Mouse (Mus musculus) lung, postnatal 0 days (tissue): Measurements from ENCODE around the gene Lyrm4.

Experiments
- CTCF ChIP-seq: IDR thresholded peaks from 2 replicates; pipeline ENCODE4 v1.5.1; 2016; ENCODE audit warnings: antibody characterized with exemption, mild to moderate bottlenecking
- EP300 ChIP-seq: IDR thresholded peaks from 2 replicates; pipeline ENCODE4 v1.6.1; 2016; ENCODE audit warnings: antibody characterized with exemption, mild to moderate bottlenecking, control low read depth

DNA sequence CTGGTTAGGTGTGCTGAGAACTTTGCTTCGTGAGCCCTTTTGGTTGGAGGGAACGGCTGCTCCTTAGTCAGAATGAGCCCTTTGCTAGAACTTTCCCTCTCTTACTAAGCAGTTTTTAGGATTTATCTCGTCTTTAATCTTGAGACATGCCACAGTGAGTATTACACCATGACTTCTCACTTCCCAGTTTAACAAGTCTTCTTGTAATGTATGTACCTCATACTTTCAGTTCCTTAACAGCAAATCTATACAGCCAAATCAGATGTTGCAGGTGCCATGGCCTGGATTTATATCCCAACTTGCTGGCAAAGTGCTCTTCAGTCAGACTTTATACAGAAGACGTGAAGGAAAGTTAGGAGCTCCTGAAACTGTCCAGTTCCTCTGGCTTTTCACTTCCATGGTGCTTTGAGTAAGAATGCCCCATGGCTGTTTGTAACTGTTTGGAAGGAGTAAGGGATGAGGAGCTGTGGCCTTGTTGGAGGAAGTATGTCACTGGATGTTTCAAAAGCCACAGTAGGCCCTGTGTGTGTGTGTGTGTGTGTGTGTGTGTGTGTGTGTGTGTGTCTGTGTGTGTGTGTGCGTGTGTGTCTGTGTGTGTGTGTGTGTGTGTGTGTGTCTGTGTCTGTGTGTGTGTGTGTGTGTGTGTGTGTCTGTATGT, 14.8 kb upstream of the Lyrm4 start:
- TF ChIP-seq CTCF (no peak), EP300 (no peak)
